Mouse (Mus musculus) testis, adult 2 months (tissue): ENCODE results near the gene Tango6.

Source experiments
- CTCF ChIP-seq: fragments of 200-500 bp; IDR thresholded peaks from 2 replicates; pipeline ENCODE4 v1.5.1; 2012; ENCODE audit warnings: low read depth, mild to moderate bottlenecking, inconsistent platforms, low read length, moderate library complexity; ENCODE audit not compliant: control insufficient read depth, insufficient read depth, insufficient replicate concordance
- POLR2A ChIP-seq: fragments of 200-500 bp; IDR thresholded peaks from 2 replicates; pipeline ENCODE4 v1.6.1; 2012; ENCODE audit warnings: low read depth, mild to moderate bottlenecking, inconsistent platforms, low read length, moderate library complexity; ENCODE audit not compliant: control insufficient read depth

- TF ChIP-seq POLR2A (no peak), CTCF (no peak)
These were observed 189.7 kb downstream of the Tango6 start for GRCm38 (mm10) chr8:106872454-106873034.
